Mouse (Mus musculus) midbrain, embryonic 16.5 days (tissue): ENCODE results near the gene Mdm2. TPM values are rescaled to one million over a fixed set of nuclear protein-coding genes. Genes with fewer than 3 reads are reported as not detected.
"Not testable (repeated sequence)": the region's sequence is repeated elsewhere in the genome, so short reads cannot be mapped to it uniquely, and the experiment has no call there.

ENCODE experiments used
- ATAC-seq: fragments of 200-750 bp; cut with Nextera tagmentation; 2 replicates; pipeline ENCODE4 v1.8.0; 2017; ENCODE audit warnings: moderate TSS enrichment
- H3K27ac ChIP-seq: fragments of 300-500 bp; sonication (generic); 2 replicates; pipeline ENCODE4 v1.5.1; 2014; ENCODE audit warnings: mild to moderate bottlenecking, low read length, mixed read lengths
- H3K27me3 ChIP-seq: fragments of 300-500 bp; sonication (generic); 2 replicates; pipeline ENCODE4 v1.6.1; 2014; ENCODE audit warnings: low read depth, low read length, mixed read lengths; ENCODE audit not compliant: control insufficient read depth, insufficient read depth
- H3K36me3 ChIP-seq: fragments of 300-500 bp; sonication (generic); 2 replicates; pipeline ENCODE4 v1.6.1; 2014; ENCODE audit warnings: mild to moderate bottlenecking, low read length, moderate library complexity, mixed read lengths; ENCODE audit not compliant: control insufficient read depth, insufficient read depth
- H3K4me1 ChIP-seq: fragments of 300-500 bp; sonication (generic); 2 replicates; pipeline ENCODE4 v1.6.1; 2014; ENCODE audit warnings: mild to moderate bottlenecking, low read length, mixed read lengths; ENCODE audit not compliant: control insufficient read depth, insufficient read depth
- H3K4me2 ChIP-seq: fragments of 300-500 bp; sonication (generic); 2 replicates; pipeline ENCODE4 v1.6.1; 2014; ENCODE audit warnings: mild to moderate bottlenecking, low read length, mixed read lengths
- H3K4me3 ChIP-seq: fragments of 300-500 bp; sonication (generic); 2 replicates; pipeline ENCODE4 v1.5.1; 2014; ENCODE audit warnings: low read depth, mild to moderate bottlenecking, low read length, moderate library complexity, mixed read lengths
- H3K9ac ChIP-seq: fragments of 300-500 bp; sonication (generic); 2 replicates; pipeline ENCODE4 v1.6.1; 2014; ENCODE audit warnings: low read depth, low read length, mixed read lengths
- H3K9me3 ChIP-seq: fragments of 300-500 bp; sonication (generic); replicated peaks from 2 replicates; pipeline ENCODE4 v1.6.1; 2014; ENCODE audit warnings: mild to moderate bottlenecking, low read length, mixed read lengths; ENCODE audit not compliant: control insufficient read depth, poor library complexity, severe bottlenecking
- WGBS: fragments of 180-500 bp; shearing (Covaris S2); extraction: QIAGEN DNeasy Blood & Tissue Kit; methylation state at CpG from one replicate; pipeline ENCODE4 v1.1.7; 2014; 5-methylcytosine and 5-hydroxymethylcytosine counted together
- polyA plus RNA-seq: library from polyadenylated mRNA; unstranded; fragments of >200 nt; fragmentation: Nextera tagmentation; extraction: Ambion mirVana; gene quantifications from 2 replicates; pipeline ENCODE4 v1.2.1, GENCODE M21; 2015

The Mdm2 gene
- polyA plus RNA-seq, 1 experiment from 2014 or later, result 53.1 TPM

- Histone ChIP-seq H3K27ac (no peak overlapping the region), H3K9me3 (no peaks in the 10 kb centered on the region), H3K36me3 (peaks cover 13% of the 10 kb centered on the region), H3K27me3 (no peaks in the 10 kb centered on the region), H3K4me1 (no peaks in the 10 kb centered on the region), H3K9ac (no peak overlapping the region), H3K4me2 (no peak overlapping the region), H3K4me3 (no peak overlapping the region)
- WGBS, result 96% methylated on average over 5 of the region's 5 CpGs
- ATAC-seq, result no peak
Observed at GRCm38 (mm10) chr10:117736573-117736972, 26.0 kb upstream of the Mdm2 start.

DNA sequence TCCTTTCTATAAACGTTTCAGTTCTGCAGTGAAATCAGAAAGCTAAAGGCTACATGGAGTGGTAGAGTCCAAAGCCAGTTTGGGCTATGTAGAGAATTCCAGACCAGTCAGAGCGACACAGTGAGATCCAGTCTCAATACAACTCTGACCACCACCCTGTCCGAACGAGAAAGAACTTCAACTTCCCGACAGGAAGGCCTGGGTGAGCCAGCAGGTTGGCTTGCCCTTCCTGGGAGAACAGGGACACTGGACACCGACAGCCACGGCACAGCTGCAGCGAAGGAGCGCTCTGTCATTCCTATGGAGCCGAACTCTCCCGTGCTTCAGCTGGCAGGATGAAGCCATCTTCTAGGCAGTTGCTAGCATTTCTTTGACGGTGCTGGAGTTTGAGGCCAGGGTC lies 24.8 kb upstream of the Mdm2 start:
- peaks cover 13% of the 10 kb centered on the region for H3K36me3 ChIP-seq
- H3K27me3 ChIP-seq, ATAC-seq, H3K4me2 ChIP-seq, H3K9me3 ChIP-seq, H3K9ac ChIP-seq, H3K4me3 ChIP-seq, H3K4me1 ChIP-seq, H3K27ac ChIP-seq: not testable (repeated sequence)
- 94% methylated on average over 11 of the region's 12 CpGs for WGBS

GRCm38 (mm10) chr10:117734104-117734852 lies 23.7 kb upstream of the Mdm2 start:
- H3K36me3 ChIP-seq, H3K9ac ChIP-seq, H3K9me3 ChIP-seq, ATAC-seq, H3K27ac ChIP-seq, H3K4me3 ChIP-seq, H3K4me1 ChIP-seq, H3K4me2 ChIP-seq, H3K27me3 ChIP-seq: not testable (repeated sequence)
- WGBS, result 84% methylated on average over 9 of the region's 10 CpGs

DNA sequence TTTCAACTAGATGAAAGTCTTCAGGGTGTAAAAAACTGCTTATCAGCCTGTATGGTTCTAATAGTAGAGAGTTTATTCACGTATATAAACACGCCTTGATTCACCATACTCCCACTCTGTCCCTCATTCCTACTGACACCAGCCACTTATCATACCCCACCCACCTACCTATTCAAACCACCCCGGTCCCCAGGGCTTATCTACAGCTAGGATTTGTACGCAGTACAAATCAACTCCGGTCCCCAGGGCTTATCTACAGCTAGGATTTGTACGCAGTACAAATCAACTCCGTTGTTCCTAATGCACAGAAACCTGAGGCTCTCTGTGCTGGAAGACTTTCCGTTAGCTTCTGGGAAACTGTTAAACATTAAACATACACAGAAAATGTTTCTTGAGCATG lies 23.1 kb upstream of the Mdm2 start:
- not testable (repeated sequence) for H3K27me3 ChIP-seq, H3K36me3 ChIP-seq, H3K27ac ChIP-seq, H3K4me1 ChIP-seq, H3K9me3 ChIP-seq, H3K4me2 ChIP-seq, ATAC-seq, H3K9ac ChIP-seq, H3K4me3 ChIP-seq
- WGBS, result 90% methylated on average over 7 of the region's 8 CpGs

- no peak overlapping the region for H3K9ac ChIP-seq
- H3K4me3 ChIP-seq, result no peak overlapping the region
- WGBS, result 89% methylated on average over 14 of the region's 14 CpGs
- no peak for ATAC-seq
- H3K4me2 ChIP-seq, result no peak overlapping the region
- H3K27ac ChIP-seq, result no peak overlapping the region
- H3K27me3 ChIP-seq, result no peaks in the 10 kb centered on the region
- no peaks in the 10 kb centered on the region for H3K9me3 ChIP-seq
- H3K36me3 ChIP-seq, result peaks cover 3% of the 10 kb centered on the region
- H3K4me1 ChIP-seq, result no peaks in the 10 kb centered on the region
Observed at GRCm38 (mm10) chr10:117732962-117733592, 22.5 kb upstream of the Mdm2 start.

DNA sequence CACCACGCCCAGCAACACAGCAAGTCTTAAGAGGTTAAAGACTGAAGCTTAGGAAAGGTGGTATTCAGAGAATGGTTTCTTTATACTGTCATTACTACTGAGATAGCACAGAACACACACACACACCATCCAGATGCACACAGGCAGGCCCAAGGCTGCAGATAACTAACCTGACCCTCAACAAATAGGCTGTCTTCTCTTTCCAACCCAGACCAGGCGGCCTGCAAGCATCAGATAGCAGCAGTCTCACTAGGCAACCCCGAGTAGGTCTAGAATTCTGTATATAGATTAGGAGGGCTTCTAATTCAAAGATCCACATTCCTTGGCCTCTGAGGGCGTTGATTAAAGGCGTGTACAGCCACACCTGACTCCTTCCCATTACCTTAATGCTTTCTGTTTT lies 21.6 kb upstream of the Mdm2 start:
- Histone ChIP-seq H3K9me3 (no peaks in the 10 kb centered on the region), H3K27ac (no peak overlapping the region), H3K9ac (no peak overlapping the region), H3K4me2 (no peak overlapping the region), H3K36me3 (peaks cover 2% of the 10 kb centered on the region; the same call in 1 of the 2 replicates), H3K4me3 (no peak overlapping the region), H3K27me3 (no peaks in the 10 kb centered on the region), H3K4me1 (no peaks in the 10 kb centered on the region)
- no peak for ATAC-seq
- 90% methylated on average over 5 of the region's 5 CpGs for WGBS

DNA sequence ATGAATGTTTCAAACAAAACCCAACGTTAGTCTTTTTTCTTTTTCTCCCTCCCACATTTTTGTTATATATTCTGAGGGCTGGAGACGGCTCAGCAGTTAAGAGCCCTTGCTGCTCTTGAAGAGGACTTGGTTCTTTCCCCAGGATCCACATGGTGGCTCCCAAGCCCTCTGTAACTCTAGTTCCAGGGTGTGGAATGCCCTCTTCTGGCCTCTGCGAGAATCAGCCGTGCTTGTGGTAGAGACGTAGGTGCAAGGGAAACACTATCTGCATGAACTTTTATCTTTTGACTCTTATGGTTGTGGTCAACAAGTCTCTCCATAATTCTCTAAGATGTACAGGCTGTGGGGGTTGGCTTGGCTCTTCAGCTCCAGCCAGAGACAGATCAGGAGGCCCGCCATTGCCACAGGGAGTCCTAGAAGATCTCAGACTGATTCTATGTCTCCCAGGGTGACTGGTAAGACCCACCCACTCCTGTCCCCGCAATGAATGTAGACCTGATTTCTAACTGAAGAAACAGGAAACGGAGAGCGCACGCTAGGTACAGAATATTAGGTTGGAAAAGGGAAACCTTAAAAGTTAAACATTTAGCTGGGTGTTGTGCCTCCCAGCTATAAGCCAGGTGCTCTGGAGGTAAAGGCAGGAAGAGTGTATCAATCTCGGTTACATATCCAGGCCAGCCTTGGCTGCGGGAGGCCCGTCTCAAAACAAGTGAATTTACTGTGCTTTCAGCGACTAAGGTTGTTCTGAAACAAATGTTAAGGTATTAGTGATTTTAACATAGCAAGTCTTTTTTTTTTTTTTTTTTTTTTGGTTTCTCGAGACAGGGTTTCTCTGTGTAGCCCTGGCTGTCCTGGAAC lies 20.9 kb upstream of the Mdm2 start:
- no peak for ATAC-seq
- Histone ChIP-seq H3K9me3 (no peaks in the 10 kb centered on the region), H3K4me2 (no peak overlapping the region), H3K27me3 (no peaks in the 10 kb centered on the region), H3K27ac (no peak overlapping the region), H3K4me3 (no peak overlapping the region), H3K9ac (no peak overlapping the region), H3K36me3 (no peaks in the 10 kb centered on the region; the same call in 1 of the 2 replicates), H3K4me1 (no peaks in the 10 kb centered on the region)
- 59% methylated on average over 14 of the region's 15 CpGs for WGBS

GRCm38 (mm10) chr10:117730637-117731203 lies 20.2 kb upstream of the Mdm2 start:
- no peak for ATAC-seq
- no peak overlapping the region for H3K4me3 ChIP-seq
- H3K9me3 ChIP-seq, result no peaks in the 10 kb centered on the region
- no peak overlapping the region for H3K9ac ChIP-seq
- no peaks in the 10 kb centered on the region for H3K36me3 ChIP-seq
- WGBS, result 96% methylated on average over 12 of the region's 12 CpGs
- H3K4me1 ChIP-seq, result no peaks in the 10 kb centered on the region
- H3K4me2 ChIP-seq, result no peak overlapping the region
- no peaks in the 10 kb centered on the region for H3K27me3 ChIP-seq
- H3K27ac ChIP-seq, result no peak overlapping the region
